Mouse (Mus musculus): Measurements from ENCODE around the gene Nucks1.

Gene Nucks1

GRCm38 (mm10) chr1:131964100-131964499 is 53.8 kb downstream of the Nucks1 start:
- no peak for ATAC-seq (ENCODE audit: insufficient number of reproducible peaks, low FRiP score, low TSS enrichment)

GRCm38 (mm10) chr1:131964580-131964979 is 54.2 kb downstream of the Nucks1 start:
- no peak for ATAC-seq (ENCODE audit: insufficient number of reproducible peaks, low FRiP score, low TSS enrichment)

- ATAC-seq (ENCODE audit: insufficient number of reproducible peaks, low FRiP score, low TSS enrichment) = no peak
These were observed 55.5 kb downstream of the Nucks1 start for GRCm38 (mm10) chr1:131965818-131966217.

- ATAC-seq (ENCODE audit: insufficient number of reproducible peaks, low FRiP score, low TSS enrichment) = no peak
These were observed 57.0 kb downstream of the Nucks1 start for GRCm38 (mm10) chr1:131967336-131967735.

- ATAC-seq (ENCODE audit: insufficient number of reproducible peaks, low FRiP score, low TSS enrichment) = no peak
These were observed 58.2 kb downstream of the Nucks1 start for GRCm38 (mm10) chr1:131968556-131968955.

GRCm38 (mm10) chr1:131968983-131969382 is 58.6 kb downstream of the Nucks1 start:
- no peak for ATAC-seq (ENCODE audit: insufficient number of reproducible peaks, low FRiP score, low TSS enrichment)

- ATAC-seq (ENCODE audit: insufficient number of reproducible peaks, low FRiP score, low TSS enrichment) = no peak
These were observed 59.5 kb downstream of the Nucks1 start for GRCm38 (mm10) chr1:131969825-131970224.

GRCm38 (mm10) chr1:131970322-131970660 is 60.0 kb downstream of the Nucks1 start:
- no peak for ATAC-seq (ENCODE audit: insufficient number of reproducible peaks, low FRiP score, low TSS enrichment)

GRCm38 (mm10) chr1:131970661-131971520 is 60.6 kb downstream of the Nucks1 start:
- no peak for ATAC-seq (ENCODE audit: insufficient number of reproducible peaks, low FRiP score, low TSS enrichment)

GRCm38 (mm10) chr1:131971771-131972497 is 61.6 kb downstream of the Nucks1 start:
- ATAC-seq (ENCODE audit: insufficient number of reproducible peaks, low FRiP score, low TSS enrichment) = no peak

- no peak for ATAC-seq (ENCODE audit: insufficient number of reproducible peaks, low FRiP score, low TSS enrichment)
These were observed 62.4 kb downstream of the Nucks1 start for GRCm38 (mm10) chr1:131972498-131973334.

- no peak for ATAC-seq (ENCODE audit: insufficient number of reproducible peaks, low FRiP score, low TSS enrichment)
These were observed 63.7 kb downstream of the Nucks1 start for GRCm38 (mm10) chr1:131973991-131974390.

GRCm38 (mm10) chr1:131976886-131977285 is 66.6 kb downstream of the Nucks1 start:
- ATAC-seq (ENCODE audit: insufficient number of reproducible peaks, low FRiP score, low TSS enrichment) = no peak

- ATAC-seq (ENCODE audit: insufficient number of reproducible peaks, low FRiP score, low TSS enrichment) = no peak
These were observed 70.1 kb downstream of the Nucks1 start for GRCm38 (mm10) chr1:131980471-131980870.

- 0 out of 2 replicates have a peak, but pooled peaks have one; percentile 49 for ATAC-seq (ENCODE audit: insufficient number of reproducible peaks, low FRiP score, low TSS enrichment)
These were observed 71.2 kb downstream of the Nucks1 start for GRCm38 (mm10) chr1:131981378-131982013.

- no peak for ATAC-seq (ENCODE audit: insufficient number of reproducible peaks, low FRiP score, low TSS enrichment)
These were observed 72.6 kb downstream of the Nucks1 start for GRCm38 (mm10) chr1:131982907-131983306.

- no peak for ATAC-seq (ENCODE audit: insufficient number of reproducible peaks, low FRiP score, low TSS enrichment)
These were observed 73.5 kb downstream of the Nucks1 start for GRCm38 (mm10) chr1:131983806-131984205.

Data from cerebellum, adult (tissue).